Mouse (Mus musculus) ES-E14 (cell line): Measurements from ENCODE around the gene Eefsec.

Source experiments
- CHD2 ChIP-seq: IDR thresholded peaks from 2 replicates; pipeline ENCODE4 v1.6.1; 2014; ENCODE audit warnings: mild to moderate bottlenecking, low read depth, low read length, inconsistent platforms
- MAFK ChIP-seq: IDR thresholded peaks from 2 replicates; pipeline ENCODE4 v1.6.1; 2014; ENCODE audit warnings: mild to moderate bottlenecking, low read depth, low read length, inconsistent platforms; ENCODE audit not compliant: insufficient read depth
- ZC3H11A ChIP-seq: IDR thresholded peaks from 2 replicates; pipeline ENCODE4 v1.6.1; 2012; ENCODE audit warnings: low read depth, mild to moderate bottlenecking, inconsistent platforms, low read length, borderline replicate concordance

GRCm38 (mm10) chr6:88209453-88209852 is 236.9 kb downstream of the Eefsec start:
- no peak for TF ChIP-seq MAFK
- no peak for TF ChIP-seq ZC3H11A
- TF ChIP-seq CHD2 = no peak
